Mouse (Mus musculus) liver, embryonic 12.5 days (tissue): ENCODE data around the gene Tab2. TPM values are rescaled to one million over a fixed set of nuclear protein-coding genes. Genes with fewer than 3 reads are reported as not detected.

Source experiments
- ATAC-seq: fragments of 200-750 bp; cut with Nextera tagmentation; 2 replicates; pipeline ENCODE4 v1.8.0; 2017; ENCODE audit warnings: moderate number of reproducible peaks, mild to moderate bottlenecking, moderate library complexity
- H3K27ac ChIP-seq: fragments of 300-500 bp; sonication (generic); 2 replicates; pipeline ENCODE4 v1.5.1; 2016; ENCODE audit warnings: mild to moderate bottlenecking
- H3K27me3 ChIP-seq: fragments of 300-500 bp; sonication (generic); replicated peaks from 2 replicates; pipeline ENCODE4 v1.6.1; 2016; ENCODE audit warnings: mild to moderate bottlenecking, moderate library complexity
- H3K36me3 ChIP-seq: fragments of 300-500 bp; sonication (generic); 2 replicates; pipeline ENCODE4 v1.6.1; 2016; ENCODE audit warnings: mild to moderate bottlenecking, moderate library complexity
- H3K4me1 ChIP-seq: fragments of 300-500 bp; sonication (generic); 2 replicates; pipeline ENCODE4 v1.6.1; 2016
- H3K4me2 ChIP-seq: fragments of 300-500 bp; sonication (generic); 2 replicates; pipeline ENCODE4 v1.6.1; 2016; ENCODE audit warnings: mild to moderate bottlenecking, moderate library complexity
- H3K4me3 ChIP-seq: fragments of 300-500 bp; sonication (generic); 2 replicates; pipeline ENCODE4 v1.5.1; 2016; ENCODE audit warnings: mild to moderate bottlenecking, moderate library complexity
- H3K9ac ChIP-seq: fragments of 300-500 bp; sonication (generic); 2 replicates; pipeline ENCODE4 v1.6.1; 2016; ENCODE audit warnings: mild to moderate bottlenecking, moderate library complexity
- H3K9me3 ChIP-seq: fragments of 300-500 bp; sonication (generic); replicated peaks from 2 replicates; pipeline ENCODE4 v1.6.1; 2016; ENCODE audit warnings: mild to moderate bottlenecking, moderate library complexity
- WGBS: fragments of 180-500 bp; shearing (Covaris S2); methylation state at CpG from one replicate; pipeline ENCODE4 v1.1.7; 2016; ENCODE audit not compliant: insufficient replicate concordance; 5-methylcytosine and 5-hydroxymethylcytosine counted together
- polyA plus RNA-seq: library from polyadenylated mRNA; unstranded; fragments of >200 nt; fragmentation: Nextera tagmentation; extraction: Ambion mirVana; gene quantifications from 2 replicates; pipeline ENCODE4 v1.2.1, GENCODE M21; 2016

Gene Tab2
- 11.4 and 11.8 TPM in 2 replicates for polyA plus RNA-seq

GRCm38 (mm10) chr10:7956228-7957001 lies at the start of gene Tab2:
Tab2 (minus strand) TSS chr10:7956230.
- Histone ChIP-seq H3K4me3 (peak within 1 kb of the TSS; percentile 98), H3K27me3 (no peaks in the 10 kb centered on the region), H3K4me1 (peaks cover 63% of the 10 kb centered on the region), H3K27ac (peak within 1 kb of the TSS; percentile 96), H3K4me2 (peak within 1 kb of the TSS; percentile 94), H3K9me3 (no peaks in the 10 kb centered on the region), H3K36me3 (no peaks in the 10 kb centered on the region; the same call in 1 of the 2 replicates), H3K9ac (peak within 1 kb of the TSS; percentile 99)
- peak; percentile 91 for ATAC-seq
- WGBS, result under 1% methylated on average over 83 of the region's 97 CpGs

- no peaks in the 10 kb centered on the region for H3K4me1 ChIP-seq
- ATAC-seq, result no peak
- WGBS, result 66% methylated on average over 10 of the region's 10 CpGs
Measured at GRCm38 (mm10) chr10:7992258-7992919, 36.4 kb upstream of the Tab2 start.

GRCm38 (mm10) chr10:7991596-7991995 lies 35.6 kb upstream of the Tab2 start:
- H3K4me3 ChIP-seq, result no peak overlapping the region
- H3K36me3 ChIP-seq, result no peaks in the 10 kb centered on the region
- H3K4me1 ChIP-seq, result no peaks in the 10 kb centered on the region
- H3K9me3 ChIP-seq, result no peaks in the 10 kb centered on the region
- no peak overlapping the region for H3K9ac ChIP-seq
- WGBS, result 60% methylated on average over 5 of the region's 5 CpGs
- no peak overlapping the region for H3K27ac ChIP-seq
- H3K4me2 ChIP-seq, result no peak overlapping the region
- ATAC-seq, result no peak
- no peaks in the 10 kb centered on the region for H3K27me3 ChIP-seq

More at GRCm38 (mm10) chr10:7992258-7992919, 36.4 kb upstream of the Tab2 start:
- H3K4me2 ChIP-seq, result no peak overlapping the region
- no peak overlapping the region for H3K4me3 ChIP-seq
- H3K27me3 ChIP-seq, result no peaks in the 10 kb centered on the region
- no peak overlapping the region for H3K9ac ChIP-seq
- no peaks in the 10 kb centered on the region for H3K9me3 ChIP-seq
- H3K27ac ChIP-seq, result no peak overlapping the region
- H3K36me3 ChIP-seq, result no peaks in the 10 kb centered on the region

- Histone ChIP-seq H3K4me1 (no peaks in the 10 kb centered on the region), H3K36me3 (no peaks in the 10 kb centered on the region), H3K27me3 (no peaks in the 10 kb centered on the region), H3K9ac (no peak overlapping the region), H3K4me2 (no peak overlapping the region), H3K4me3 (no peak overlapping the region), H3K9me3 (no peaks in the 10 kb centered on the region), H3K27ac (no peak overlapping the region)
- 88% methylated on average over 8 of the region's 8 CpGs for WGBS
- ATAC-seq, result no peak
Measured at GRCm38 (mm10) chr10:7987521-7987920, 31.5 kb upstream of the Tab2 start.

GRCm38 (mm10) chr10:7976462-7976861 lies 20.4 kb upstream of the Tab2 start:
- Histone ChIP-seq H3K4me1 (no peaks in the 10 kb centered on the region), H3K27ac (no peak overlapping the region), H3K9ac (no peak overlapping the region), H3K36me3 (no peaks in the 10 kb centered on the region), H3K27me3 (no peaks in the 10 kb centered on the region), H3K4me3 (no peak overlapping the region), H3K4me2 (no peak overlapping the region), H3K9me3 (0 out of 2 replicates have a peak, but pooled peaks cover 4% of the 10 kb centered on the region)
- 72% methylated on average over 9 of the region's 9 CpGs for WGBS
- no peak for ATAC-seq

GRCm38 (mm10) chr10:7968747-7969280 lies 12.8 kb upstream of the Tab2 start:
- Histone ChIP-seq H3K36me3 (no peaks in the 10 kb centered on the region), H3K27ac (no peak overlapping the region), H3K4me1 (no peaks in the 10 kb centered on the region), H3K27me3 (no peaks in the 10 kb centered on the region; the same call in 1 of the 2 replicates), H3K9me3 (no peaks in the 10 kb centered on the region), H3K9ac (no peak overlapping the region), H3K4me2 (no peak overlapping the region), H3K4me3 (no peak overlapping the region)
- 84% methylated on average over 2 of the region's 2 CpGs for WGBS
- no peak for ATAC-seq

GRCm38 (mm10) chr10:7967096-7967495 lies 11.1 kb upstream of the Tab2 start:
- Histone ChIP-seq H3K4me1 (no peaks in the 10 kb centered on the region), H3K9ac (no peak overlapping the region), H3K4me3 (no peak overlapping the region), H3K36me3 (no peaks in the 10 kb centered on the region), H3K27ac (no peak overlapping the region), H3K9me3 (no peaks in the 10 kb centered on the region), H3K4me2 (no peak overlapping the region), H3K27me3 (no peaks in the 10 kb centered on the region; the same call in 1 of the 2 replicates)
- ATAC-seq, result no peak
- WGBS, result 17% methylated on average over 3 of the region's 3 CpGs

- no peak overlapping the region for H3K4me3 ChIP-seq
- 29% methylated on average over 6 of the region's 6 CpGs for WGBS
- H3K27ac ChIP-seq, result no peak overlapping the region
- H3K4me2 ChIP-seq, result peak overlapping the region; percentile 21
- no peak overlapping the region for H3K9ac ChIP-seq
- no peaks in the 10 kb centered on the region for H3K27me3 ChIP-seq
- peaks cover 38% of the 10 kb centered on the region for H3K4me1 ChIP-seq
- H3K9me3 ChIP-seq, result no peaks in the 10 kb centered on the region
- no peaks in the 10 kb centered on the region for H3K36me3 ChIP-seq
- peak; percentile 26 for ATAC-seq
Measured at GRCm38 (mm10) chr10:7959073-7959472, 3.0 kb upstream of the Tab2 start.

- Histone ChIP-seq H3K4me3 (peak overlapping the region; percentile 98), H3K9ac (peak overlapping the region; percentile 99), H3K27me3 (no peaks in the 10 kb centered on the region), H3K9me3 (no peaks in the 10 kb centered on the region), H3K27ac (peak overlapping the region; percentile 96), H3K4me1 (peaks cover 66% of the 10 kb centered on the region), H3K4me2 (peak overlapping the region; percentile 94), H3K36me3 (peaks cover 5% of the 10 kb centered on the region)
- 3% methylated on average over 20 of the region's 76 CpGs for WGBS
- ATAC-seq, result peak; percentile 44; the same call in 1 of the 2 replicates
Measured at GRCm38 (mm10) chr10:7955634-7956121, 352 bp downstream of the Tab2 start.

- Histone ChIP-seq H3K4me1 (peaks cover 65% of the 10 kb centered on the region), H3K27me3 (no peaks in the 10 kb centered on the region), H3K36me3 (peaks cover 6% of the 10 kb centered on the region), H3K4me3 (peak overlapping the region; percentile 98), H3K9me3 (no peaks in the 10 kb centered on the region), H3K9ac (peak overlapping the region; percentile 99), H3K27ac (peak overlapping the region; percentile 96), H3K4me2 (peak overlapping the region; percentile 94)
- WGBS, result 2% methylated on average over 31 of the region's 31 CpGs
- ATAC-seq, result peak; percentile 28
Measured at GRCm38 (mm10) chr10:7954989-7955633, 919 bp downstream of the Tab2 start.

GRCm38 (mm10) chr10:7954627-7954988 lies 1.4 kb downstream of the Tab2 start:
- peaks cover 6% of the 10 kb centered on the region for H3K36me3 ChIP-seq
- peaks cover 67% of the 10 kb centered on the region for H3K4me1 ChIP-seq
- H3K9me3 ChIP-seq, result no peaks in the 10 kb centered on the region
- 2% methylated on average over 5 of the region's 5 CpGs for WGBS
- H3K27me3 ChIP-seq, result no peaks in the 10 kb centered on the region
- H3K9ac ChIP-seq, result peak overlapping the region; percentile 99
- H3K4me3 ChIP-seq, result peak overlapping the region; percentile 98
- peak overlapping the region; percentile 94 for H3K4me2 ChIP-seq
- H3K27ac ChIP-seq, result peak overlapping the region; percentile 96
- no peak for ATAC-seq
